Mouse (Mus musculus): ENCODE results near the gene Tmem106c. TPM values are rescaled to one million over a fixed set of nuclear protein-coding genes. Genes with fewer than 3 reads are reported as not detected.

Tmem106c gene
- polyA plus RNA-seq, 1 experiment from 2014 or later = 37.9 TPM

DNA sequence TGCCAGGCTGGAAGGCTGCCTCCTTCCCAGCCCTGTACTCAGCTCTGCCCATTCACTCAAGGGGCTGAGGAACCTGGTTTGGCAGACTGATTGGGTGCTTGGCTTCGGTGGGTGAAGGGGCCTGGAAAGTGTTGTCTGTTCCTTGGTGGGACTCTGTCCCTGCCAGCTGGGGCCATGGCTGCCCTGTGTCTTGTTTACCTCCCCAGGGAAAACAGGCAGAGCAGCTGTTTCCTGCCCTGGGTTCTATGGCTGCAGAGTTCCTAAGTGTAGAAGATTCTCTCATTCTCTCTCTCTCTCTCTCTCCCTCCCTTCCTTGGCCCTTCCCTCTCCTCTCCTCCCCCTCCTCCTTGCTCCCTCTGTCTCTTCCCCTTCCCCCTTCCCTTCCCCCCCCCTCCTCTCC, 8.7 kb upstream of the Tmem106c start:
- Histone ChIP-seq H3K9ac (no peak overlapping the region), H3K4me3 (no peak overlapping the region), H3K27me3 (no peaks in the 10 kb centered on the region), H3K36me3 (no peaks in the 10 kb centered on the region), H3K4me2 (replicated peaks) (no peak overlapping the region), H3K9me3 (no peaks in the 10 kb centered on the region), H3K27ac (no peak overlapping the region), H3K4me1 (peaks cover 19% of the 10 kb centered on the region)
- no peak for ATAC-seq (ENCODE audit: low FRiP score, low read depth)
- 47% methylated on average over 1 of the region's 1 CpGs for whole genome bisulfite sequencing

DNA sequence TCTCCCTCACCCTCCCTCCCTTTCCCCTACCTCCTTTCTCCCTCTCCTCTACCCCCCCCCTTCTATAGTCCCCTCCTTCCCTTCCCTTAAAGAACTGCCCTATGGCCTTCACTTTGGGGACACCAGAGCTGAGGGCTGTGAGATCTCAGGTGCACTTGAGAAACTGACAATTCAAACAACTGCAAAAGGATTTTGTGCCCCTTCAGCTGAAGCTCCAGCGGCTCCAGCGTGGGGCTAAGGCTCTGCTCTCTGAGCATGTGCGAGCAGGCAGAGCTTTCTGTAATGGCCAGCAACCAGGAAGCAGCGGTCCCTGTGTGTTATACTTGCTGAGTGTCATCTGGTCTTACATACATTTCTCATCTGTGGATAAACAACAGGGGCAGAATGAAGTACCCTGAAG, 8.3 kb upstream of the Tmem106c start:
- Histone ChIP-seq H3K9ac (no peak overlapping the region), H3K36me3 (no peaks in the 10 kb centered on the region), H3K27me3 (no peaks in the 10 kb centered on the region), H3K4me3 (no peak overlapping the region), H3K4me1 (peaks cover 15% of the 10 kb centered on the region), H3K27ac (no peak overlapping the region), H3K4me2 (replicated peaks) (no peak overlapping the region), H3K9me3 (no peaks in the 10 kb centered on the region)
- WGBS = 21% methylated on average over 4 of the region's 4 CpGs
- no peak for ATAC-seq (ENCODE audit: low FRiP score, low read depth)

DNA sequence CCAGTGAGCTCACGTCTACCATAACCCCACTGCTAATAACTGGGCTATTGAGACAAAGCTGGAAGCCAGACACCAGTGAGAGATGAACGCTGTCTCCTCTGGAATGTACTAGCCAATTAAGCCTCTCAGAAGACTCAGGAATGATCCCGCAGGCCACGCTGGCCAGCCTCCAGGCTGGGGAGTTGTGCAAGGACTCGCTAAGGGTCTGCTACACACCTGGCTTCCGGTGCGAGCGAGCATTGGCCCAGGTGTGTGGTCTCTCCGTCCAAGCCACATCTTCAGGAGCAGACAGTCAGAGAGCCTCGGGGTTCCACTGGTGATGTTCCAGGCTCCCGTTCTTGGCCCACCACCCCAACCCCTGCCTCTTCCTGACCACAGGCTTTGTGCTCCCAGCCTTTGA, 7.6 kb upstream of the Tmem106c start:
- Histone ChIP-seq H3K4me3 (no peak overlapping the region), H3K9ac (no peak overlapping the region), H3K9me3 (no peaks in the 10 kb centered on the region), H3K27ac (no peak overlapping the region), H3K4me1 (peaks cover 15% of the 10 kb centered on the region), H3K4me2 (replicated peaks) (no peak overlapping the region), H3K27me3 (no peaks in the 10 kb centered on the region), H3K36me3 (no peaks in the 10 kb centered on the region)
- ATAC-seq (ENCODE audit: low FRiP score, low read depth) = no peak
- WGBS = 49% methylated on average over 11 of the region's 11 CpGs

GRCm38 (mm10) chr15:97963329-97963988, 541 bp upstream of the Tmem106c start:
- ATAC-seq (ENCODE audit: low FRiP score, low read depth) = no peak
- H3K4me2 ChIP-seq (replicated peaks) = peak overlapping the region; percentile 81
- H3K27me3 ChIP-seq = no peaks in the 10 kb centered on the region
- H3K9me3 ChIP-seq = no peaks in the 10 kb centered on the region
- H3K27ac ChIP-seq = peak overlapping the region; percentile 24; the same call in 1 of the 2 replicates
- H3K9ac ChIP-seq = peak overlapping the region; percentile 62
- H3K4me1 ChIP-seq = peaks cover 6% of the 10 kb centered on the region; the same call in 1 of the 2 replicates
- 9% methylated on average over 13 of the region's 13 CpGs for whole genome bisulfite sequencing
- no peaks in the 10 kb centered on the region for H3K36me3 ChIP-seq
- H3K4me3 ChIP-seq = peak overlapping the region; percentile 63

DNA sequence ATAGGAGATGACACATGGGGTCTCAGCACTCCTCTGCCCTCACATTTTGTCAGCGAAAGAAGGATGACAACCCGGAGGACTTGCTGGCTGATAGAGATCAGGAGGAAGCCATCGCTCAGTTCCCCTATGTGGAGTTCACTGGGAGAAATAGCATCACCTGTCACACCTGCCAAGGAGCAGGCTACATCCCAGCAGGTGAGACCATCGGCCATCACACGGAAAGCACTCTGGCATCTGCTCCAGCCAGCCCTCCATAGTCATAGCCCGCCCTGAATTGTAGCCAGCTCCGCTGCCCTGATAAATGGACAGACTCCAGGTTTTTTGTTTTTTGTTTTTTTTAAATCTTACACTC, 812 bp downstream of the Tmem106c start:
- Histone ChIP-seq H3K9me3 (no peaks in the 10 kb centered on the region), H3K4me1 (peaks cover 6% of the 10 kb centered on the region; the same call in 1 of the 2 replicates), H3K9ac (peak overlapping the region; percentile 78), H3K27me3 (no peaks in the 10 kb centered on the region), H3K27ac (no peak overlapping the region), H3K4me3 (peak overlapping the region; percentile 63), H3K4me2 (replicated peaks) (peak overlapping the region; percentile 81), H3K36me3 (no peaks in the 10 kb centered on the region)
- no peak for ATAC-seq (ENCODE audit: low FRiP score, low read depth)
- WGBS = 27% methylated on average over 7 of the region's 7 CpGs

DNA sequence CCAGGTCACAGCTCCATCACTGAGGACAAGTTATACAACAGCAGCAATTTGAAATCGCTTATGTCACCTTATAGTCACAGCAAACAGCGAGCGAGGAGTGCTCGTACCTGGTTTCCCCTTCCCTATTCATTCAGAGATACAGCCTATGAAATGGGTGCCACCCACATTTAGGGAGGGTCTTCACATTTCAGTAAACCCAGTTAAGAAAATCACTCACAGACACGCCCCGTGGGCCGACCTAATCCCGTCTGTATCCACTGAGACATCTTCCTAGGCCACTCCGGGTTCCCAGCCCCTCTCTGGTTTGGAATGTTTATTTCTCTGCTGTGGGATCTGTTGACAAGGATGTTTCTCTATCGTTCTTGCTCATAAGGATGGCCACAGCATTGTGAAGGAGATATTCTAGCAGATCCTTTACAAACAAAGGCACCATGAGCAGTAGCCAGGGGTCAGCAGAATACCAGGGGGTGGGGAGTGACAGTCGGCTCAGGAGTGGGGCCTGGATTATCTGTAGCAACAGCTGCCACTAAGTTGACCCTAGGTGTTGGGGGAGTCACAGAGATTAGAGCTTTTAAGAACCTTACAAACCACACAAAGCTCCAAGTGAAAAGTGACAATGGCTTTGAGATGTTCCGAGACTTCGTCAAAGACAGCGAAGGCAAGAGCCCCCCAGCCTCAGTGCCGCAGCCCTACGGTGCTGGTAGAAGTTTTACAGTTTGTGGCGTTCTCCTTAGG, 1.5 kb downstream of the Tmem106c start:
- ATAC-seq (ENCODE audit: low FRiP score, low read depth) = no peak
- no peak overlapping the region for H3K27ac ChIP-seq
- peaks cover 6% of the 10 kb centered on the region; the same call in 1 of the 2 replicates for H3K4me1 ChIP-seq
- 70% methylated on average over 17 of the region's 17 CpGs for WGBS
- H3K27me3 ChIP-seq = no peaks in the 10 kb centered on the region
- H3K4me3 ChIP-seq = no peak overlapping the region
- no peaks in the 10 kb centered on the region for H3K36me3 ChIP-seq
- no peak overlapping the region for H3K4me2 ChIP-seq (replicated peaks)
- no peak overlapping the region for H3K9ac ChIP-seq
- no peaks in the 10 kb centered on the region for H3K9me3 ChIP-seq

GRCm38 (mm10) chr15:97970299-97970698, 6.3 kb downstream of the Tmem106c start:
- Histone ChIP-seq H3K4me2 (replicated peaks) (no peak overlapping the region), H3K9me3 (no peaks in the 10 kb centered on the region), H3K36me3 (peaks cover 3% of the 10 kb centered on the region), H3K27ac (no peak overlapping the region), H3K27me3 (no peaks in the 10 kb centered on the region), H3K4me3 (no peak overlapping the region), H3K4me1 (peaks cover 10% of the 10 kb centered on the region), H3K9ac (no peak overlapping the region)
- WGBS = 46% methylated on average over 6 of the region's 6 CpGs
- ATAC-seq (ENCODE audit: low FRiP score, low read depth) = no peak

DNA sequence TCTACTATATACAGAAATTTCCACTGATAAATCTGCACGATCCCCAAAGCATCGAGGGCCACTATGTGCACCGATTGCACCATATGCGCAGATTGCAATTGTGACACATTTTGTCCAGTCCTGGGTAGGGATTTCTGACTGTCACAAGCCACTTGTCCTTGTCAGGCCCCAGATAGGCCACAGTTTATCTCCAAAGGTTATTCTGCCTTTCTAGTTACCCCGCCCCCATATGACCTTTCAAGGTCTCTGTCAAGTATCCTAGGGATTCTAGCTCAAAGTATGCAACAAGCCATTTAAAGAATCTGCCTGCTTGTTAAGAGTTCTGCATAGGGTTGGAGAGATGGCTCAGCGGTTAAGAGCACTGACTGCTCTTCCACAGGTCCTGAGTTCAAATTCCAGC, 8.6 kb downstream of the Tmem106c start:
- no peaks in the 10 kb centered on the region for H3K9me3 ChIP-seq
- no peak overlapping the region for H3K4me3 ChIP-seq
- ATAC-seq (ENCODE audit: low FRiP score, low read depth) = no peak
- peaks cover 10% of the 10 kb centered on the region for H3K4me1 ChIP-seq
- no peak overlapping the region for H3K9ac ChIP-seq
- peaks cover 26% of the 10 kb centered on the region for H3K36me3 ChIP-seq
- no peak overlapping the region for H3K27ac ChIP-seq
- WGBS = 91% methylated on average over 6 of the region's 6 CpGs
- H3K27me3 ChIP-seq = no peaks in the 10 kb centered on the region
- H3K4me2 ChIP-seq (replicated peaks) = no peak overlapping the region

- H3K9me3 ChIP-seq = no peaks in the 10 kb centered on the region
- H3K27me3 ChIP-seq = no peaks in the 10 kb centered on the region
- peak overlapping the region; percentile 39; the same call in 1 of the 2 replicates for H3K27ac ChIP-seq
- no peak for ATAC-seq (ENCODE audit: low FRiP score, low read depth)
- H3K36me3 ChIP-seq = peaks cover 35% of the 10 kb centered on the region
- H3K4me3 ChIP-seq = no peak overlapping the region
- no peak overlapping the region for H3K9ac ChIP-seq
- H3K4me2 ChIP-seq (replicated peaks) = no peak overlapping the region
- H3K4me1 ChIP-seq = peaks cover 10% of the 10 kb centered on the region
- 27% methylated on average over 11 of the region's 11 CpGs for WGBS
Measured at GRCm38 (mm10) chr15:97973248-97974005, 9.4 kb downstream of the Tmem106c start.

DNA sequence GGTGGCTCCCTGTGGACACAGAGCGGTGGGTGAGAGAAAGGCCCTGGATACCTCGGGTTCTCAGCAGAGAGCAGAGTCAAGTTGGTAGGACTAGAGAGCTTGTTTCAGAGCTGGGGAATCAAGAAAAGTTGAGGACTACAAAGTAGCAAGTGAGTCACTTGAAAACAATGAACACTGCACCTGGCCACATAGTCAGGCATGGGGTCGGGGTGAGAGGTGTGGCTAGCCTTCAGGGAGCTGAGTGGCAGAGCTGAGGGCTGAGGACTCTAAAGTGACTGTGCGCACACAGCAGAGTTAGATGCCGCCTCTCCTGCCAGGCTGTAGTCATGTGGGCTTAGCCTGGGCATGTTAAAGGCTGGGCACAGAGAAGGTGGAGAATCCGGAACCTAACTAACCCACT, 17.6 kb downstream of the Tmem106c start:
- no peak for ATAC-seq (ENCODE audit: low FRiP score, low read depth)
- Histone ChIP-seq H3K27ac (peak overlapping the region; percentile 56; the same call in 1 of the 2 replicates), H3K9ac (no peak overlapping the region), H3K4me1 (no peaks in the 10 kb centered on the region), H3K4me3 (no peak overlapping the region), H3K9me3 (peaks cover 8% of the 10 kb centered on the region; the same call in 1 of the 2 replicates), H3K4me2 (replicated peaks) (no peak overlapping the region), H3K36me3 (peaks cover 100% of the 10 kb centered on the region), H3K27me3 (no peaks in the 10 kb centered on the region)
- 90% methylated on average over 6 of the region's 6 CpGs for WGBS

DNA sequence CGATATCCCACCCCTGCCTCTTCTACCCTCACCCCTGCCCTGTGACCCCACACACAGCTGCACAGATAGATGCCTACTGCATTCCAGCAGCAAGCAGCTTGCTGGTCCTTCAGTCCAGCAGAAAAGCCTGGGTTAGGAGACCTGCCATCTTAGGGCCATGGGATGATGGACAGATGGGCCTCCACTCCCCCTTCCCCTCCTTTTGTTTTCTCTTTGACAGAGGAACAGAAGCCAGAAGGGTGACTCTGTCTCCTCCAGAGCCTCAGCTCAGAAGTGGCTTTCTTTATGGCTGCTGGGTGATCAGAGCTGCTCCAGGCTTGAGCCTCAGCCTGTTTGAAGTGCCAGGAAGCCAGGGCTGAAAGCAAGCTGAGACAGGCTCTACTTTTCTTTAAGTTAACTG, 25.5 kb downstream of the Tmem106c start:
- Histone ChIP-seq H3K36me3 (peaks cover 87% of the 10 kb centered on the region), H3K4me2 (replicated peaks) (no peak overlapping the region), H3K9me3 (no peaks in the 10 kb centered on the region), H3K9ac (no peak overlapping the region), H3K4me1 (peaks cover 48% of the 10 kb centered on the region), H3K27ac (peak overlapping the region; percentile 66; the same call in 1 of the 2 replicates), H3K4me3 (no peak overlapping the region), H3K27me3 (no peaks in the 10 kb centered on the region)
- ATAC-seq (ENCODE audit: low FRiP score, low read depth) = no peak
- WGBS = 40% methylated on average over 1 of the region's 1 CpGs

- 0 out of 2 replicates have a peak, but pooled peaks have one; percentile 20 for ATAC-seq (ENCODE audit: low FRiP score, low read depth)
- H3K36me3 ChIP-seq = peaks cover 87% of the 10 kb centered on the region
- H3K27me3 ChIP-seq = no peaks in the 10 kb centered on the region
- peak overlapping the region; percentile 41 for H3K4me2 ChIP-seq (replicated peaks)
- H3K9ac ChIP-seq = peak overlapping the region; percentile 19; the same call in 1 of the 2 replicates
- H3K4me3 ChIP-seq = no peak overlapping the region
- H3K4me1 ChIP-seq = peaks cover 48% of the 10 kb centered on the region
- no peaks in the 10 kb centered on the region for H3K9me3 ChIP-seq
- WGBS = 2% methylated on average over 6 of the region's 6 CpGs
- H3K27ac ChIP-seq = peak overlapping the region; percentile 66; the same call in 1 of the 2 replicates
Measured at GRCm38 (mm10) chr15:97990124-97990523, 26.1 kb downstream of the Tmem106c start.
